Mouse (Mus musculus) kidney, postnatal 36 days (tissue): ENCODE data around the gene Mn1.

Experiments
- DNase-seq, 2 experiments: peaks; one replicate each; pipeline ENCODE4 v3.0.0; 2021 to 2022; ENCODE audit warnings: mixed read lengths in 2 of 2

Gene Mn1

DNA sequence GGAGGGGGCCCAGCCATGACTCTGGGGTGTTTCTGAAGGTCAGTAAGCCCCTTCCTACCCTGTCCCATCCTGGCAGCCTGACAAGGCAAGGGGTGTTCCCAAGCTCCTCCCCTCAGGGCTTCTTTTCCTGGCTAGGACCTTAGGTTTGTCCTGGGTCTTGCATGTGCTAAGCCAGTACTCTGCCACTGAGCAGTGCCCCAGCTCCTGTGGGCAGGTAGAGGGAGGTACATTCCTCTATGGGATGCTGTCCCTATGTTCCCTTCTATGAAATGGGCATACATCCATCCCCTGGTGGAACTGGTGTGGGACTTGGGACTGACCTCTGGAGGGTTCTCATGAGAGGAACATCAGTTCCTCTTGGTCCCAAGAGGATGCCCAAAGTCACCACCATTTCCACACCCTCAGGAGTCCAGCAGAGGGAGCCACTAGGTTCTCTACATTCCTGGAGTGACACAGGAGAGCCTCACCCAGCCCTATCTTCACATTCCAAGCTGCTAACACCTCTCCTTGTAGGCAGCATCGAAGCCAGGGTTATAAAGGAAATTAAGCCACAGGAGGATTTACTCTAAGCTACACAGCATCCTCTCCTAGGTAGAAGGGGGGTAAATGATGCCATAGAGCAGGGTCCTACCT lies 7.6 kb upstream of the Mn1 start:
- peak in 1 of 2 experiments; percentile 54 for DNase-seq

- no peak for DNase-seq
Measured at GRCm38 (mm10) chr5:111410665-111411064, 6.5 kb upstream of the Mn1 start.

DNA sequence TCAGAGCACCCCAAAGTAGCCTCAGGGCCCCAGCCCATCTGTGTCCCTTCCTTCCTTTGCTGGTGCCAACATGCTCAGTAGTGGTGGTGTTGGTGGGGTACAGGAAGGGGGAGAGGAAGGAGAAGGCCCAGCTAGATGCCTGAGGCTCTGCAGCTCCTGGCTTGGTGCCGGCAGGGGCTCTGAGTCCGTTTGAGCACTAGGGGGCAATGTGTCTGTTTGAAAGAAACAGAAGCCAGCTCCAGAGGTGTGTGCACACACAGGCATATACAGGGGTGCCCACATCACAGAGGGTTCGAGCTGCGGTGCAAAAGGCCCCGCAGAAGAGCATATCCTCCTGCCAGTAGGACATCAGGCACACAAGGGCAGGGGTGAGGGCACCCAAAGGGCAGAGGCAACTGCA lies 3.0 kb upstream of the Mn1 start:
- DNase-seq: peak; percentile 70 to 88

DNA sequence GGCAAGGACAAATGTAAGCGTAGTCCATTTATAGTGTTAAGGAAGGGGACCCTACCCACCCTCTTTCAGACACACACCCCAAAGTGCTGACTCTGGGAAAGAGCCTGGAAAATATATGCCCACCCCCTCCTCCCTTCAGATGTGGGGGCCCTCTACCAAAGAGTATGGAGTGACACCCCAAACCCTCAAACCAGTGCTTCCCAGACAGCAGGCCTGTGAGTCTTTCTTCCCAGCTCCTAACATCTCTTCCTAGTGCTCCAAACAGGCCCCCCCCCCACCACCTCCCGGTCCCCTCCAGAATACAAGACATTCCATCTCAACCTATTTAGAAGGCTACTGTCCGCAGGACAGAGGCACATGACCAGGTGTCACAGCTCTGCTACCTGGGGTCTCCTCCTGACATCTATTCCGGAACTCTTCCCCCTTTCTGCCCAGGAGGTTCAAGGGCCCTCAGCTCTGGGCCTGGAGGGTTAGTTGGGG lies 2.4 kb upstream of the Mn1 start:
- no peak for DNase-seq

- DNase-seq: no peak
Measured at GRCm38 (mm10) chr5:111415575-111415974, 1.6 kb upstream of the Mn1 start.

- DNase-seq: peak in 1 of 2 experiments; percentile 41
Measured at GRCm38 (mm10) chr5:111416048-111416447, 1.1 kb upstream of the Mn1 start.

- DNase-seq: peak in 1 of 2 experiments; percentile 48
Measured at GRCm38 (mm10) chr5:111417378-111418131, 393 bp downstream of the Mn1 start.

DNA sequence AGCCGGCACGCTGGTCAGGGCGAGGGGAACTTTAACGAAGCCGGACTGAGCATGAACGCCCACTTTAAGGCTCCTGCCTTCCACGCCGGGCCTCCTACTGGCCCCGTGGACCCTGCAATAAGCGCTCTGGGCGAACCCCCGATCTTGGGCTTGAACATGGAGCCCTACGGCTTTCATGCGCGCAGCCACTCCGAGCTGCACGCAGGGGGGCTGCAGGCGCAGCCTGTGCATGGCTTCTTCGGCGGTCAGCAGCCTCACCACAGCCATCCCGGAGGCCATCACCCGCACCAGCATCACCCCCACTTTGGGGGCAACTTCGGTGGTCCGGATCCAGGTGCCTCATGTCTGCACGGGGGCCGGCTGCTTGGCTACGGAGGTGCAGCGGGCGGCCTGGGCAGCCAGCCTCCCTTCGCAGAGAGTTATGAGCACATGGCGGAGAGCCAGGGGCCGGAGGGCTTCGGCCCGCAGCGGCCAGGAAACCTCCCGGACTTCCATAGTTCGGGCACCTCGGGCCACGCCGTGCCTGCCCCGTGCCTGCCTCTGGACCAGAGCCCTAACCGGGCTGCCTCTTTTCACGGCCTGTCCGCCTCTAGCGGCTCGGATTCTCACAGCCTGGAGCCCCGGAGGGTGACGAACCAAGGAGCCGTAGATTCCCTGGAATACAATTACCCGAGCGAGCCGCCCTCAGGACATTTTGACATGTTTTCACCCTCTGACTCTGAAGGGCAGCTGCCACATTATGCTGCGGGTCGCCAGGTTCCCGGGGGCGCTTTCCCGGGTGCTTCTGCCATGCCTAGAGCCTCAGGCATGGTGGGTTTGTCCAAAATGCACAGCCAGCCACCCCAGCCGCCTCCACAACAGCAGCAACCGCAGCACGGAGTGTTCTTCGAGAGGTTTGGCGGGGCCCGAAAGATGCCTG lies 1.3 kb downstream of the Mn1 start:
- DNase-seq: peak; percentile 13 to 43

DNA sequence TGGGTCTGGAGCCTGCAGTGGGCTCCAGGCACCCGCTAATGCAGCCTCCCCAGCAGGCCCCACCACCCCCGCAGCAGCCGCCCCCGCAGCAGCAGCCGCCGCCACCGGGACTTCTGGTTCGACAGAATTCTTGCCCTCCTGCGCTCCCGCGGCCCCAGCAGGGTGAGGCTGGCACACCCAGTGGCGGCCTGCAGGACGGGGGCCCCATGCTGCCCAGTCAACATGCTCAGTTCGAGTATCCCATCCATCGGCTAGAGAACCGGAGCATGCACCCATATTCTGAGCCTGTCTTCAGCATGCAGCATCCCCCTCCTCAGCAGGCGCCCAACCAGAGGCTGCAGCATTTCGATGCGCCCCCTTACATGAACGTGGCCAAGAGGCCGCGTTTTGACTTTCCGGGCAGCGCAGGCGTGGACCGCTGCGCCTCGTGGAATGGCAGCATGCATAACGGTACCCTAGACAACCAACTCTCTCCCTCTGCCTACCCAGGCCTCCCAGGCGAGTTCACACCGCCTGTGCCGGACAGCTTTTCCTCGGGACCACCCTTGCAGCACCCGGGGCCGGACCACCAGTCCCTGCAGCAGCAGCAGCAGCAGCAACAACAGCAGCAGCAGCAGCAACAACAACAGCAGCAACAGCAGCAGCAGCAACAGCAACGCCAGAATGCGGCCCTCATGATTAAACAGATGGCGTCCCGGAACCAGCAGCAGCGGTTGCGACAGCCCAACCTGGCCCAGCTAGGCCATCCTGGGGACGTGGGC lies 2.1 kb downstream of the Mn1 start:
- DNase-seq: no peak

DNA sequence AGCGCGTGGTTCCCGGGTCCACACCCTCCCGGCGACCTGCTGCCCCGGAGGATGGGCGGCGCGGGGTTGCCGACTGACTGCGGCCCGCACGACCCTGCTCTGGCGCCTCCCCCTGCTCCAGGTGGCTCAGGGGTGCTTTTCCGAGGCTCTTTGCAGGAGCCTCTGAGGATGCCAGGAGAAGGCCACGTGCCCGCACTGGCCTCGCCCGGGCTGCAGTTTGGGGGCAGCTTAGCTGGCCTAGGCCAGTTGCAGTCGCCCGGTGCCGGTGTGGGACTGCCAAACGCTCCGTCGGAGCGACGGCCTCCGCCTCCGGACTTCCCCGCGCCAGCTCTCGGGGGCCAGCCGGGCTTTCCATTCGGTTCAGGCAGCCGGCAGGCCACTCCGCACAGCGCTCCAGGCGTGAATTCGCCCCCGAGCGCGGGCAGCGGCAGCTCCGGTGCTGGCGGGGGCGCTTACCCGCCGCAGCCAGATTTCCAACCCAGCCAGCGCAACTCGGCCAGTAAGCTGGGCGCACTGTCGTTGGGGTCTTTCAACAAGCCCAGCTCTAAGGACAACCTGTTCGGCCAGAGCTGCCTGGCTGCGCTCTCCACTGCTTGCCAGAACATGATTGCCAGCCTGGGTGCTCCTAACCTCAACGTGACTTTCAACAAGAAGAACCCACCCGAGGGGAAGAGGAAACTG lies 3.0 kb downstream of the Mn1 start:
- DNase-seq: no peak

GRCm38 (mm10) chr5:111420896-111421295 lies 3.7 kb downstream of the Mn1 start:
- no peak for DNase-seq

- no peak for DNase-seq
Measured at GRCm38 (mm10) chr5:111421424-111421823, 4.3 kb downstream of the Mn1 start.

DNA sequence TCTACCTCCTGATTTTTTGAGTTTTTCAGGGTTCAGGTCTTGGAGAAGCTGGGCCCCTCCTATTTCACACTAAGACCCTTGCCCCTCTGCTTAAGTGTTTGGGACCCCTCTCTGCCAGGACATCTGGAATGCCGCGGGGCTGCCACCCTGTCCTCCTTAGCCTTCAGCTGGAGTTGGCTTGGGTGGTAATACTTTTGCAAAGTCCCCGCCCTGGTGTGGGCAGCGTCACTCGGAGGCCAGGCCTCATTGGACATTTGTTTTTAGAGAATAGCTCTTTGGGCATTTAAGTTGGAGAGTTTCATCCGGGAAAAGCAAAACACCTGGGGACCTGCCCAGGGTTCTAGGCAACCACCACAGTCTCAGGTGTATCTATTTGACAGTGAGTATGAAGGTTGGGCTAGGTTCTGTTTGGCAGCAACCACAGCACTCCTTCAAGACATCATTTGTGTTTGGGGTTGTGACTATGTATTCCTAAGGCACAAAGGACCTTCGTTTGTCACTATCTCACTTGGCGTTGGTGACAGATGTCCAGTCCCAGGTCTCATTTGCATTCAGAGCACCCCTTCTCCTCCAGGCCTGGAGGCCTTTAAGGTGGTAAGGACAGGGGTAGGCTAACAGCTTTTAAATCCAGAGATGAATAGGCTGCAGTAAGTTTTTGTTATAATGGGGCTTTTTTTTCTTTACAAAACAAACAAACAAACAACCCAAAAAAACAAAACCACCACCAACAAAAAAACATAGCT lies 5.1 kb downstream of the Mn1 start:
- DNase-seq: no peak

GRCm38 (mm10) chr5:111423011-111423410 lies 5.8 kb downstream of the Mn1 start:
- DNase-seq: no peak

DNA sequence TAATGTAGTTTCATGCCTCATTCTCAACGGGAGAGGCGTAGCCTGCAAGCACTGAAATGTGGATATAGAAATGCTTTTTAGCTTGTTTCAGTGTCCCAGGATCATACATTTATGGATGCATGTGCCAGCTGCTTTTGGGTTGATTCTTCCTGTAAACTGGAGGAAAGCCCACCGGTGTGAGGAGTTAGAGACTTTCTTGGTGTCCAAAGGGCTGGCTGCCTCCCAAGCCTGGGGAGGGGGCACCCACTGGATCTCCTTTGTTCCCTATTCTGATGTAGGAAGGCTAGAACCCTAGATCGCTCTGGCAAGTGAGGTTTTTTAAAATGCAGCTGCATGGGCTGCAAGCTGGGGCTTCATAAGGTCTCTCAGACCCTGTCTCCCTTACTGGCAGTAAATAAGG lies 6.5 kb downstream of the Mn1 start:
- DNase-seq: no peak

GRCm38 (mm10) chr5:111425813-111426212 lies 8.7 kb downstream of the Mn1 start:
- DNase-seq: no peak

DNA sequence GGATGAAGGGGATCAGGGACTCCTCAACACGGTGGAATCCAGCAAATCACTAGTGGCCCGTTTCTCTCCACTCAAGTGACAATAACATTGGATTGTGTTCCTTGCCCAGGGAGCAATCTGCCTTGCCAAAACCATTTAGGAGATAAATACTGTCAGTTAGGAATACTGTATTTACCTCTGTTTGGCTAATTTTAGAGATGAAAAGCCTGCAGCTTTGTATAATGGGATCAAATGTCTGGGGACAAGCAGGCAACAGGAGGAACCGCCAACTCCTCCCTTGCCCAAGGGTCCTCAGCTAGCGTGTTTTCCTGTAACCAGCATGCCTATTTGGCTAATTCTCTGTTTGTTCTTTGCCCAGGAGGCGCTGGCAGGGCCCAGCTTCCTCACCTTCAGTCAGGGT lies 9.1 kb downstream of the Mn1 start:
- no peak for DNase-seq

GRCm38 (mm10) chr5:111428882-111429281 lies 11.7 kb downstream of the Mn1 start:
- no peak for DNase-seq

DNA sequence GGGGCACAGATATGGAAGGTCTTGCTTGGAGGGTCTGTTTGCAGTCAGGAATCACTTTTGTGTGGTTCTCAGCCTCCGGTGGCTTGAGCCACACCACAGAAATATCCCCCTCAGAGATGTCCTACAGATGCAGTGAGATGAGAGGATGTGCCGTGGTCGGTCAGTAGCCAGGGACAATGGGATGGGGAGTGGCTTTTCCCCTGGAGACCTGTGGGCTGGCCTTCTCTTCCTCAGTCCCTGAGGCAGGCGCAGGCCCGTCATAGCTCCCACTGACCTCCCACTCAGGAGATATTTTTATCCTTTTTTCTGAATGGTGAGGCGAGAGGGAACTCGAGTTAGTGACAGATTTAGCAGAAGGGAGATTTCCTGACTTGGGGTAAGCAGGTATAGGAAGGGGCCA lies 12.6 kb downstream of the Mn1 start:
- peak; percentile 37 to 38 for DNase-seq

- DNase-seq: peak; percentile 51 to 53
Measured at GRCm38 (mm10) chr5:111431007-111431730, 14.0 kb downstream of the Mn1 start.
